Mouse (Mus musculus): ENCODE data around the gene Coro7. TPM values are rescaled to one million over a fixed set of nuclear protein-coding genes. Genes with fewer than 3 reads are reported as not detected.

Coro7 gene
- polyA plus RNA-seq, 1 experiment from 2014 or later, result 19.1 TPM

GRCm38 (mm10) chr16:4578630-4579029 is 100.9 kb downstream of the Coro7 start:
- Histone ChIP-seq H3K4me1 (peaks cover 5% of the 10 kb centered on the region; the same call in 1 of the 2 replicates), H3K27me3 (ENCODE audit: poor library complexity, severe bottlenecking) (no peaks in the 10 kb centered on the region), H3K9me3 (no peaks in the 10 kb centered on the region), H3K27ac (no peak overlapping the region), H3K4me3 (no peak overlapping the region), H3K36me3 (replicated peaks) (no peaks in the 10 kb centered on the region)
- WGBS, result 80% methylated on average over 7 of the region's 7 CpGs
- no peak for DNase-seq (ENCODE audit: extremely low spot score, low spot score)

GRCm38 (mm10) chr16:4576873-4577272 is 102.7 kb downstream of the Coro7 start:
- no peak for DNase-seq (ENCODE audit: extremely low spot score, low spot score)
- 66% methylated on average over 2 of the region's 2 CpGs for WGBS
- H3K9me3 ChIP-seq, result no peaks in the 10 kb centered on the region
- H3K27me3 ChIP-seq (ENCODE audit: poor library complexity, severe bottlenecking), result no peaks in the 10 kb centered on the region
- no peaks in the 10 kb centered on the region for H3K36me3 ChIP-seq (replicated peaks)
- peaks cover 5% of the 10 kb centered on the region; the same call in 1 of the 2 replicates for H3K4me1 ChIP-seq
- H3K4me3 ChIP-seq, result no peak overlapping the region
- H3K27ac ChIP-seq, result no peak overlapping the region

Other genes starting within 250 kb of the Coro7 start
- 23.8 and 29.4 TPM in 2 replicates for gene Srl, start 138.0 kb downstream of the Coro7 start, polyA plus RNA-seq (2016; fragmentation: Nextera tagmentation; extraction: Ambion mirVana)
- 32.0 and 37.5 TPM in 2 replicates for gene Tfap4, start 119.9 kb downstream of the Coro7 start, polyA plus RNA-seq (2016; fragmentation: Nextera tagmentation; extraction: Ambion mirVana)
- gene Glis2, start 85.1 kb downstream of the Coro7 start, polyA plus RNA-seq (2016; fragmentation: Nextera tagmentation; extraction: Ambion mirVana), result 22.5 and 23.2 TPM in 2 replicates
- gene Pam16, start 54.8 kb downstream of the Coro7 start, polyA plus RNA-seq (2016; fragmentation: Nextera tagmentation; extraction: Ambion mirVana), result 93.5 and 94.7 TPM in 2 replicates
- 9.2 and 9.3 TPM in 2 replicates for gene Vasn, start 39.8 kb downstream of the Coro7 start, polyA plus RNA-seq (2016; fragmentation: Nextera tagmentation; extraction: Ambion mirVana)
- gene Dnaja3, start 39.8 kb downstream of the Coro7 start, polyA plus RNA-seq (2016; fragmentation: Nextera tagmentation; extraction: Ambion mirVana), result 63.7 and 66.3 TPM in 2 replicates
- 243 and 248 TPM in 2 replicates for gene Nmral1, start 39.6 kb upstream of the Coro7 start, polyA plus RNA-seq (2016; fragmentation: Nextera tagmentation; extraction: Ambion mirVana)
- gene Hmox2, start 46.6 kb upstream of the Coro7 start, polyA plus RNA-seq (2016; fragmentation: Nextera tagmentation; extraction: Ambion mirVana), result 80.6 and 81.5 TPM in 2 replicates
- gene Cdip1, start 110.5 kb upstream of the Coro7 start, polyA plus RNA-seq (2016; fragmentation: Nextera tagmentation; extraction: Ambion mirVana), result 110 and 112 TPM in 2 replicates
- gene 4930562C15Rik, start 155.6 kb upstream of the Coro7 start, polyA plus RNA-seq (2016; fragmentation: Nextera tagmentation; extraction: Ambion mirVana), result 0.22 and 0.25 TPM in 2 replicates
- 27.3 and 28.1 TPM in 2 replicates for gene Ubald1, start 200.5 kb upstream of the Coro7 start, polyA plus RNA-seq (2016; fragmentation: Nextera tagmentation; extraction: Ambion mirVana)
- gene Mgrn1, start 206.5 kb upstream of the Coro7 start, polyA plus RNA-seq (2016; fragmentation: Nextera tagmentation; extraction: Ambion mirVana), result 66.2 and 66.3 TPM in 2 replicates

All from forebrain, embryonic 10.5 days (tissue).